Mouse (Mus musculus): ENCODE results near the gene Cavin1.

The Cavin1 gene

DNA sequence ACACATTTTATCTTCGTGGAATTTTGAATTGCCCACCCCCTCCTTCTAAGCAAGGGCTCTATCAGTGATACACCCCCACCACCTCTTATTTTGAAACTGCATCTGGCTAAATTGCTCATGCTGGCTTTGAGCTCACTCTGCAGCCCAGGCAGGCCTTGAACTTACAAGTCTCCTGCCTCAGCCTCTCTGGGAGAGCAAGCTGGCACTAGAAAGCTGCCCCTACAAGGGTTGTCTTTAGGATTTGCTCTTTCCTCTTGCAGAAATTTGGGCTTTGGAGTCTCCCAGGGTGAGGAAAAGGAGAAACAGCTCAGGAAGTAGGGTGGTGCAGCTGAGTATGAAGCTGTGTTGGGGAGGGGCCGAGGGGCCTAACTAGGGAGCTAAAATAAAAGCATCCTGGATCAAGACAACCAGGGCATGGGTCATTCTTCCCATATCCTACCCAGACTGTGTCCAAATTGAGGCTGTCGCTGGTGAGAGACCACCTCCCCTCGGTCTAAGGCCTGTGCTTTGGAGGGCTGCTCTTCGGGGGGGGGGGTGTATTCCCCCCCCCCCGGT, 12.7 kb downstream of the Cavin1 start:
- DNase-seq (ENCODE audit: low spot score): no peak

DNA sequence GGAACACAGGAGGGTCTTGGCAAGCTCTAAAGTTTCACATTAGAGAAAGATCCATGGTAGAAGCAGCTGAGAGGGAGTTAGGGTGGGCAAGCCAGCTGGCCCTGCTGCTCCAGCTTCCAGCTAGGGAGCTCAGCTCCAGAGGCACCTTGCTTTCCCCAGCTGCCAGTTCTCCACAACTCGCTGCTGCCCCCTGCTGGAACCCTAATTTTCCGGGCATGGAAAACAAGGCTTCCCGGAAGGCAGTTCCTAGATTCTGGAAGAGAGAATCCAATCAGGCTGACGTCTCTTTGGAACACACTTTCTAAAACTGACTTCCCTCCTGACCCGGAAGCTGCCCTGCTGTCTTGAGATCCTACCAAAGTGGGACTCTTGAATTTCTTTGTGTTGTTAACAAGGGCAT, 13.4 kb downstream of the Cavin1 start:
- peak; percentile 84 for DNase-seq (ENCODE audit: low spot score)

DNA sequence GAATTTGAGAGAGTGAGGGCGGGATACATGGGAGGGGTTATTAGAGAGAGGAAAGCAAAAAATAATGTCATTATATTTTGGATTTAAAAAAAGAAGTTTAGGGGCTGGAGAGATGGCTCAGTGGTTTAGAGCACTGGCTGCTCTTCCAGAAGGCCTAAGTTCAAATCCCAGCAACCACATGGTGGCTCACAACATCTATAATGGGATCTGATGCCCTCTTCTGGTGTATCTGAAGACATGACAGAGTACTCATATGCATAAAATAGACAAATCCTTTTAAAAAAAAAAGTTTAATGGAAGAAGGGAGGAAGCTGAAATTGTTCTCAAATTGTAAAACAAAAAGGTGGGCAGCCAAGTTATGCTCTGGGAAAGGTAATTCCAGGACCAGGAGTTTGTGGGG, 21.1 kb downstream of the Cavin1 start:
- no peak for DNase-seq (ENCODE audit: low spot score)

DNA sequence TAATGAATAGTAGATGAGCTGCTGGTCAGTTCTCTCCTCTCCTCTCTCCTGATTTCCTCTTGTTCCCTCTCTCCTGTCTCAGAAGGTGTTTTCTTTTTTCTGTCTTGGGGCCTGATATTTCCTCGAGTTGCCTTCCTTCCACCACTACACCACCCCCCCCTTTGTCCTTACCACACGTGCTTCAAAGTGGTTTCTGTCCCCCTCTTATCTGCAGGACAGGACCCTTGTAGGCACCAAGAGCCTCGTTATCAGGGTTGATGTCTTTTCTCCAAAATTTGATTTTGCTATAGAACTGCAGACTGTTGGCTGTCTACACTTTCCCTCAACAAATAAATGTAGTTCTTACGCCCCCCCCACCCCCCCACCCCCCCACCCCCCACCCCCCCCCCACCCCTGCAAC, 22.4 kb downstream of the Cavin1 start:
- no peak for DNase-seq (ENCODE audit: low spot score)

DNA sequence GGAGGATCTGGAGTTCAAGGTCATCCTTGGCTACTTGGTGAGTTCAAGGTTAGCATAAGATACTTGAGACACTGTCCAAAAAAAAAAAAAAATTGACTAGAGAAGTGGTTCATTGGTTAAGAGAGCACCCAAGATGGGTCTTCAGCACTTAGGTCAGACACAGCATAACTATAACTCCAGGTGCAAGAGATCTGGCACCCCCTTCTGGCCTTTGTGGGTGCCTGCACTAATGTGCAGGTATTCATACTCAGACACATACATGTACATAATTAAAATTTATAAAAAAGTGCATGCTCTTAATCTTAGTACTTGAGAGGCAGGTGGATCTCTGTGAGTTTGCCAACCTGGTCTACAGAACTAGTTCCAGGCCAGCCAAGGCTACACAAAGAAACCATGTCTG, 23.1 kb downstream of the Cavin1 start:
- DNase-seq (ENCODE audit: low spot score): no peak

DNA sequence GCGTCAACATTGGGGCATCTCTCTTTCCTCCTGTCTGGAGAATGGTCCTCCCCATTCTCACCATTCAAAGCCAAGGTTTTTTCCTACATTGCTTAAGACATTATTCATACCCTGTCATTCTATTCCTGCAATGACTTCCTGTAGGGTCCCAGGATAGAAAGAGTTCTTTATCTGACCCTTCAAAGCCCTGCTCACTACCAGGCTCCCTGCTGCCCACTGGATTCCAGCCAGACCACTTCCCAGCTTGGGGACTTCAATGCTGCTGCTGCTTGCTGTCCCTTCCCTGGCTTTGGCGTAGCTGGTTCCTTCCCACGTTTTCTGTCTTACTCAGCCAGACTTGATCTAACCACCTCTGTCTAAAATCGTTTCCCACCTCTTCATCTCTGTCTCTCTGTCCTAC, 23.8 kb downstream of the Cavin1 start:
- DNase-seq (ENCODE audit: low spot score): no peak

DNA sequence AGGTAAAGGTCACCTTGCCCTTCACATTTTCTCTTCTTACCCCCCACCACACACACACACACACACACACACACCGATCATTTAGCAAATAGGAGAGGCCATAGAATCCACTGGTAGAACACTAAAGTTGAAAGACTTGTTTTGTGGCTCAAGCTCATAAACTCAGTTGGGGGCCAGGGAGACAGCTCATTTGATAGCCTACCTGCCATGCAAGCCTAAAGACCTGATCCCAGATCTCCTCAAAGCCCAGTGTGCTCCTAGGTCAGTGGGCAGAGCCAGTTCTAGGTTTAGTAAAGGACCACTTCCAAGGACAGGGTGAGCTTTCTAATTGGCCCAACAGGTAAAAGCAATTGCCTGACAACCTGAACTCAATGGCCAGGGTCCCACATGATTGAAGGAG, 28.3 kb downstream of the Cavin1 start:
- no peak for DNase-seq (ENCODE audit: low spot score)

DNA sequence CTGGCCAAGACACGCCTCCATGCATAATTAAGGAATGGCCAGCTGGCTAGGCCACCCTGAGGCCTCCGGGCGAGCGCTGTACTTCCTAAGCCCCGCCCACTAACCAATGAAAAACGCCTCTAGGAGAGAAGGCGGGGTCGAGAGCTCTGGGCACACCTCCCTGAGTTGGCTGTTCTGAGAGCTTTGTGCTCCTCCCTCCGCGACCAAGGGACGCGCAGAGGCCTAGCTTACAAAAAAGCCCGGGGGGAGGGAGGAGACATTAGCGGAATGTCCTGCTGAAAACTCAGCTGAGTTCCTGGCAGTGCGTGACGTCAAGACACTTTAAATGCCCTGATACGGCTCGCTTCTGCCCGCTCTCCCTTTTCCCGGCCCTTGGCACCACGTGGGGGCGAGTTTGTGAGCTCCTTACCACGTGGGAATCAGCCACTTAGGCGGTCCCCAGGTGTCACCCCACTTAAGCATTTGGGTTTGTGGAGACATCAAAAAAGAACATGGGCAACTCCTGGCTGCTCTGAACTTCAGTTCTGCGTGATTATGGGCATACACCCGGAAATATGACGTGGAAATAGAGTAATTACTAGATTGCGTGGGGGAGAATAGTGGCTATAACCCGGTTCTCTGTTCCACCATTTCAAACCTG, 31.1 kb downstream of the Cavin1 start, which contains the start of gene Stat3:
TSS of gene Stat3 (minus strand) at position 29 of the 640 bp plus-strand sequence.
- peak; percentile 99 for DNase-seq (ENCODE audit: low spot score)

DNA sequence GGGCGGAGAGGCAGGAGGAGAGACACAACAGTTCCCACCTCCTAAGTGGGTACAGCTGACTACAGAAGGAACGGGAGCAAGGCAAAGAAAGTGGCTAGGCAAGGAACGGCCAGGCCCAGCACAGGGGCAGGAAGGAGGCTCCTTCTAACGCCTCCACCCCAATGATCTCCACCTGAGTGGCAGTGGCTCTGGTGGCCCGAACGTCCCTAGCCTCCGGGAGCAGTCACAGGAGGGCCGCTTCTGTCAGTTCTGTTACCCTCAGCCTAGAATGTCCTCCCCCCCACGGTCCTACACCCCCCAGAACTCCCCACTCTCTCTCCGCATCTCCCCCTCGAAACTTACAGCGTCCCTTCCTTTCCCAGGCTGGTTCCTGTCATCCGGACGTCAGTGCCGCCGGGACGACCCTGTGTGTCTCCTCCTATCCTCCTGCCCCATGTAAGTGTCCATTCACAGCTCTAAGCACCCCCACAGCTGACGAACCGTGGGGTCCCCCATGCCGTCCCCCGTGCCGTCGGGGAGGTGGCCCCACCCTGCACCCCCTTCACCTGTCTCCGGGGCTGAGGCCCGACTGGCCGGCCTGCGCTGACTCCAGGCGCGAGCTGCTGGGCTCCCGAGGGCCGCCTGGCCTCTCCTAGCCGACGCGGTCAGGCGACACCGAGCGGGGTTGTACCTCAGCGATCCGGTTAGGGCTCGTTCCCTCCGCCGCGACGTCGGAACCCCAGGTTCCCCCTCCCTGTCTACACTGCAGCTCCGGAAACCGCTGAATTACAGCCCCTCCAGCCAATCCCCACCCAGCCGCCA, 31.8 kb downstream of the Cavin1 start:
- DNase-seq (ENCODE audit: low spot score): no peak

DNA sequence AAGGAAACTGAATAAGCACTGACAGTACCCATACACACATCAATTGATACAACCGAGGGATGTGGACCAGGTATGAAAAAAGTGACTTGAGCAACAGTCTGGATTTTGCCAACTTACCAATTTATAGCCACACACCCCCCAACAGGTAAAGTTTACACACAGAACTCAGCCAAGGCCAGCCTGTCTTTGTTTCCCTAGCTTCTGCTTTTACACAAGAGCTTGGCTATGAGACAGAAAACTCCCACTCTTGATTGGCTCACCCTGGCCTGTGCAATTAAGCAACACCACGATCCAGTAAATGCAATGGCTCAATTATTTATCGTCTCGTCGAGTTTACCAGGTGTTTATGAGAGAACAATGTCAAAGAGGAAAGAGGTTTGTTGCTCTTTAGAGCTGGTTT, 32.6 kb downstream of the Cavin1 start:
- DNase-seq (ENCODE audit: low spot score): peak; percentile 50

DNA sequence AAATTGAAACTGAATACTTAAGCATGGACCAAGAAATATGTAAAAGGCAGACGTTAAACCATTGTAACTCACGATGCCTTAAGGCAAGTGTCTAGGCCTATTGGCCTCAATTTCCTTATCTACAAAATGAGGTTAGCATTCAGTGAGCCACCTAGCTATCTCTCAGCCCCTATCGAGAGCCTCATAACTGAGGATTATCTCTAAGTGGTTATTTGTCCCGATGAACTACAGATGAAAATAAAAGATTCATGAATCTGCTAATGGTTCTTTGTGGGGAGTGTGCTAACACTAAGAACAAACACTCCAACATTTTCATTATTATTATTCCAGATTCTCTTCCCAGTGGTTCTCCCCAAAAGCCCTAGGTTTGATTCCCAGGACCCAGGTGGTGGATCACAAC, 33.4 kb downstream of the Cavin1 start:
- DNase-seq (ENCODE audit: low spot score): no peak

DNA sequence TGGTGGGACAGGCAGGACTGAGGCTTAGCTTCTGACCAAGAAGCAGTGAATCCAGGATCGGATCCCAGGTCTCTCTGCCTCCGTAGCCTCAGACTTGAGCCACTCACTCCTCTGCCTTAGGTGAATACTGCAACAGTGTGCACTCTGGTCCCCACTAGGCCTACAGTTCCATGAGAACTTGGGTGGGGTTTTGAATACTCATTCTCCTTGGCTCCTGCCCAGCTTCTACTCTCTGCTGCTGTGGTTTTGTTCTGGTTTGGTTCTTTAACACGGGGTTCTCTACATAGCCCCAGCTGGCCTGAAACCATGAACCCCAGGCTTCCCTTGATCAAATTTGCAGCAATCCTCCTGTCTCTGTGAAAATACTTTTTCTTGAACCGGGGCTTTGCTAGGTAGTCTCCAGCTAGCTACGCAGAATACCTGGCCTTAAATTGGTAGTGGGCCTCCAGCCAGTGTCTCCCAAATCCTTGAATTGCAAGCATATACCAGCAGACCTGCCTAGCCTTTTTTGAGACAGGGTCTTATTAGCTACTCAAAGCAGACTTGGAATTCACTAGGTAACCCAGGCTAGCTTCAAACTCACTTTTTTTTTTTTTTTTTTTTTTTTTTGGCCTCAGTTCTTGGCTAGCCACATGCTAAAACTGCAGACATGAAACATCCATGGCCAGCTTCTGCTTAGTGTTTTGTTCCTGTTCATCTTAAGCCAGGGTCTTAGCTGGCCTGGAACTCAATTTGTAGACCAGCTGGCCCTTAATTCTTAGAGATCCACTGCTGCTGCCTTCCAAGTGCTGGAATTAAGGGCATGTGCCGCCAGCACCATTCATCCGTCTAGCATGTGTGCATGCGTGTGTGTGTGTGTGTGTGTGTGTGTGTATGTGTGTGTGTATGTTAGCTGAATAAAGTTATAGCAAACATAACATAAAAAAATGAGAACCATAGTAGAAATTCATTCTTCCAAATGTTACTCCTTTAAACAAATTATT, 35.0 kb downstream of the Cavin1 start:
- DNase-seq (ENCODE audit: low spot score): no peak

DNA sequence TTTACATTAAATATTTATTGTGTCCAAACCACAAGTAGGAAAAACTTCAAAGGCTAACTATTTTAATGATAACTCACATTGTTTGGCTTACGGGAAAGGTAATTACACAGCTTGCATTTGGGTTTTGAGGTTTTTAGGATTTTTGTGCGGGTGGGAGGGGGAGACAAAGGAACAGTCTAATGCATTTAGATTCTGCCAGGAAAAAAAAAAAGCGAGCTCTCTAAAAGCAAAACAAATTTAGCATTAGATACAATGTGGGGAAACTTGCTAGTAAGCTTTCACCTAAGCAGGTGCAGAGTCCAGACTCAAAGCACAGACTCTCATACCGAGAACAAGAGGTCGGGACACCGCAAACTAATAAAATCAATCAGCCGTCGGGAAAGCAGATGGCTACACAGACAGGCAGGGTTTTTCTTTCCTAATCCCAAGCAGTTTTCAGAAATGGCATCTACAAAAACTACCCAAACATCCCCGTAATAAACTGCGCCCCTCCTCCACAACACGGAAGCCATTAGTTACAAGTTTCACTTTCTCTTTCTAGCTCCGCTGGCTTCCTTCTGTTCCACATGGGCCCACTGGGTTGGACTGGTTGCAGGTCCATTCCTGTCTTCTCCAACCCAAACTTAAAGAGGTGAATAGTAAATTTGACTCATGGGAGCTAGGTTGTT, 39.3 kb downstream of the Cavin1 start:
- DNase-seq (ENCODE audit: low spot score): no peak

DNA sequence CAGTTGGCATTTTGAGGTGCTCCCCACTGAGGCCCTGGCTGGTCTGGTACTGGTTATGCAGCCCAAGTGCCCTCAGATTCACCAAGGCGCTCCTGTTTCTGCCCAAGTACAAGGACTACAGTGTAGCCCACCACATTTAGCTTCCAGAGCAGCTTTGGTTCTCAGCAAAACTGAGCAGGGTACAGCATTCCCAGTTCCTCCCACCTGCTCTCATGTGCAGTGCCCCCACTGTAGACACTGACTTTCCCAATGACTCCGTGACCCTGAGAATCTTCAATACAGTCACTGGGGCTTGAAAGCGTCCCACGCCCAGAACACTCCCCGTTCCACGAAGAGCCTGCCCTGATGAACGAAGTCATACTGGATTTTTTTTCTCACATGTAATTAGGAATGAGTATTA, 40.1 kb downstream of the Cavin1 start:
- no peak for DNase-seq (ENCODE audit: low spot score)

DNA sequence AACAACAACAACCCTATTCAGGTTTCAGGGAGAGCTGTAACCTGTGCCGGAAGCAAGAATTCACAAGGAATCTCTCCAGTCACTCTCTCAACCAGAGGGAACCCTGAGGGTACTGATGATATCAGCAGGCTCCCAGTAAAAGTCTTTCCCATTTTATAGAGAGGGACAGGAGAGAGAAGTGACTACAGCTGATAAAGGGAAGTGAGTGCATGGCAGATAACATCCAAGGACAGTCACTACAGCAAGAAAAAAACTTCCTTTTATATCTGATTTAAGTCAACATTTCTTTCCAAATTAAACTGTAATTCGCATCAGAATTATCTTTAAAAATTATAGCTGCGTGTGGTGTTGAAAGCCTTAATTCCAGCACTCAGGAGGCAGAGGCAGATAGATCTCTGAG, 43.3 kb downstream of the Cavin1 start:
- no peak for DNase-seq (ENCODE audit: low spot score)

DNA sequence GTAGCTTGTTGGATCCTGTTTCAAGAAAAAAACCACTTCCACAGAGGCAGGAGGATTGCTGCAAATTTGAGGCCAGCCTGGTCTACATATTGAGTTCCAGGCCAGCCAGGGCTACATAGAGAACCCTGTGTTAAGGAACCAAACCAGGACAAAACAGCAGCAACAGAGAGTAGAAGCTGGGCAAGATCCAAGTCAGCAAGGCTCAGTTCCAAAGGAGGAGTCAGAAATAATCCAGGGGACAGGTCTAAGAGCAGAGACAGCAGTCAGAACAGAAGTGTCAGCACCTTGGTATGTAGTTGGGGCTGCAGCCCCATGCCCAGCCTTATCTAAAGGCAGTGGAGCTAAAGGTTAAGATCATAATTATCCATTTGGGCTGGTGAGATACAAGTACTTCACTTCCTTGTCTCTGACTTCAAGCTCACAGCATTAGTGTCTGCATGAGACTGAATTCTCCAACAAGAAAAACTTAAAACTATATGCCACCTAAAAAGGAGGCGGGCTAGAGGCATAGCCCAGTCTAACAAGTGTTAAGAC, 46.2 kb downstream of the Cavin1 start:
- DNase-seq (ENCODE audit: low spot score): no peak

DNA sequence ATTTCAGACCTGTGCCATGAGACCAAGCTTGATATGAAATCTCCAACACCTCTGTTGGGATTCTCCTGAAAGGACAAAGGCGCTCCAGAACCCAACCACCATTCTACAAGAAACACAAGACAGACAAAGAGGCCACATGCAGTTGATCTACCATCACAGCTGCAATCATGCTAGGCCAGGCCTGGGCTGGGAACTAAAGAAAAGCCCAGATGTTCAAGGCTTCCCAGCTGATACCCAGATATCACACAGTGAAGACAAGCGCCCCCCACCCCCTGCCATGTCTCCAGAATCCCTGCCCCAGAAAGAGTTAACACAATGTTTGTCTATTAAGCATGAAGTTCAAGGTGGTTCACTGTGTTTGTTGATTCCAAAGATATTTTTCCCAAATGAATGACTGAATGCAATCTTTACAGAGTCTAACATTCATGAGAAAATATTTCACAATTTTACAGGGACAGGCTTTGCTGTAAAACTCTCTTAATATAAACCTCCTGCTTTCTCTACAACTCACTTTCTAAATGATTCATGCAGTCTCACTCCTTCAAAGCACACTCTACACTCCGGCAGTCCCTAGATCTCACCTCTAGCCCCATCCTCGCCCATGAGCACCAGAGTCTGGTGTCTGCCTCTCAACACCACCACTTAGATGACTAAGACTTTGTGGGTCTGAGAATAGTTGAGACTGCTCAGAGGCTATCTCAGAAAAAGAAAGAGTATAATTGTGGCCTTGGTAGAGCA, 49.6 kb downstream of the Cavin1 start:
- no peak for DNase-seq (ENCODE audit: low spot score)

DNA sequence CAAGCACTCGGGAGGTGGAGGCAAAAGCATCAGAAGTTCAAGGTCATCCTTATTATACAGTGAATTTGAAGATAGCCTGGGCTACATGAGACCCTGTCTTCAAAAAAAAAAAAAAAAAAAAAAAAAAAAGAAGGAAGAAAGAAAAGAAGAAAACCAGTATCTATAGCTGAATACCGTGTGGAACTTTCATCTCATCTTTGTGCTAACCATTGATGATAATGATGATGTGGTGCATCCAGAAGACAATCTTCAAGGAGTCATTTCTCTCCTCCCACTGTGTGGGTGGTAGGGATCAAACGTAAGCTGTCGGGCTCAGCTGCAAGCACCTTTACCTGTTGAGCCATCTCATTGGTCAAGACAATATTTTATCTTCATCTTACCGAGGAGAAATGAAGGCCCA, 52.7 kb downstream of the Cavin1 start:
- no peak for DNase-seq (ENCODE audit: low spot score)

DNA sequence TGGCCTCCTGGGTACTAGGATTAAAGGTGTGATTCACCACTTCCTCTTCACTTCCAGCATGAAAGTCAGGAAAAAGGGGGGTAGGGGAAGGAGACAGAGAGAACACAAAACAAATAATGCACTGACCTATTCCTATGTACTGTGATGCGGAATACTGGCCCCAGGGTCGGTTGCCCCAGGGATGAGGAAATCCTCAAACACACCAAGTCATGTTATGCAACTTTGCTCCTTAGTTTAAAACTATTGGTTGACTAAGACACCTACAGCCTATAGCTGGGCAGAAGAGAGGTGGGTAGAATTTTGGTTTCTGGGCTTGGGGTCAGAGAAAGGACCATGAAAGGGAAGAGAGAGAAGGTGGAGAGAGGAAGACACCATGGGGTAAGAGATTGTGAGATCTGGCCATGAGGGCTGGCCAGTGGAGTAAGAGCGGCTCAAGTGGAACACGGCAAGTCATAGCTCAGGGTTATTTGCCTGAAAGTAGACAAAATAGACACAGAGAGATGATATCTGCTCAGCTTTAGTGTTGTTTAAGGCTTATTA, 54.2 kb downstream of the Cavin1 start:
- no peak for DNase-seq (ENCODE audit: low spot score)

DNA sequence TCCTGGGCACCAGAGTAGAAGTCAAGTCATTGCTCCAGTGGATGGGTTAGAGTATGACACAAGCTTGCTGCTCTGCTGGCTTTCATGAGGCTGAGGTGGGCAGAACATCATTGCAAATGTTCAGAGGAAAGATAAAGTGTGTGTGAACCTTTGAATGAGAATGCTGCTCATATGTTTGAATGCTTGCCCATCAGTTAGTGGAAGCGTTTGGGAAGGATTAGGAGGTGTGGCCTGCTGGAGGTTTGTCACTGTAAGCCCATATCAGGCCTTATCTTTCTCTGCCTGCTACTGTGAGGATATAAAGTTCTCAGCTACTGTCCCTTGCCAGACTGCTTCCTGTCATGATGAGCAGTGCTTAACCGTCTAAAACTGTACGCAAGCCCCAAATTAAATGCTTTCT, 55.6 kb downstream of the Cavin1 start:
- no peak for DNase-seq (ENCODE audit: low spot score)
